Mouse (Mus musculus) right cerebral cortex, adult 18-20 months (tissue): ENCODE results near the gene Uspl1.
"Not testable (repeated sequence)": the region's sequence is repeated elsewhere in the genome, so short reads cannot be mapped to it uniquely, and the experiment has no call there.

Experiments
- DNase-seq: peaks from one replicate; pipeline ENCODE4 v3.0.0; 2022; ENCODE audit warnings: mixed read lengths

Uspl1 gene

DNA sequence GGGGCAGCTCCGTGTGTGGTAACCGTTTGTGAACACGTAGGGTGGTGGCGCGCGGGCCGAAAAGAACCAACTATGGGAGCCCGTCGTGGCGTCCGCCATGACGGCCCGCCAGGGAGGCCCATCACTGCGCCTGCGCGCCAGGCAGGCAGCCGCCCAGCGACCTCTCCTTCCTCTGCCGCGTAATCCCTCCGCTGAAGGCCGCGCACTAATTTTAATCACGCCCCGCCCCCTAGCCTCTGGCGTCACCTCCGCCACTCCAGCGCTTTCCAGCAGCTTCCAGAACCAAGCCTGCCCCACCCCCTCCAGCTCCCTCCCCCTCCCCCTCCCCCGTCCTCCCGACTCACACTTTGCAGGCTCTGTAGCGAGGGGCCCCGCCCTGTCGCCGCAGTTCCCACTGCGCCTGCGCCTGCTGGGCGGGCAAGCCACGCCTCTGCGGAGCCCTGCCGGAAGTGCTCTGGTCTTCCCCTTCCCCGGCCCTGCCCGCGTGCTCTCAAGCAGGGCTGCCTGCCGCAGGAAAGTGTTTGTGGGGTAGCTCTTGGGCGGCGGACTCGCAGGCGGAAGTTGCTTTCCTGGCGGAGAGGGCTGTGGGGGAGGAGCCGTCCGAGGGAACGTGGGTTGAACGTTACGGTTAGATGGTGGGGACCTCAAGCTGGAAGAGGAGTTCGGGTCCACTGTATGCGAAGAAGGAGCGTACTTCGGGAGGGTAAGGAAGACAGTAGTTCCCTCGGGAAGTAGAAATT lies at the start of gene Uspl1, which contains the start of gene Hmgb1:
Gene Uspl1 (plus strand): TSS at position 247 of the 740 bp plus-strand sequence.
Gene Hmgb1 (minus strand): TSS at position 386 of the 740 bp plus-strand sequence.
- DNase-seq: peak; percentile 99

DNA sequence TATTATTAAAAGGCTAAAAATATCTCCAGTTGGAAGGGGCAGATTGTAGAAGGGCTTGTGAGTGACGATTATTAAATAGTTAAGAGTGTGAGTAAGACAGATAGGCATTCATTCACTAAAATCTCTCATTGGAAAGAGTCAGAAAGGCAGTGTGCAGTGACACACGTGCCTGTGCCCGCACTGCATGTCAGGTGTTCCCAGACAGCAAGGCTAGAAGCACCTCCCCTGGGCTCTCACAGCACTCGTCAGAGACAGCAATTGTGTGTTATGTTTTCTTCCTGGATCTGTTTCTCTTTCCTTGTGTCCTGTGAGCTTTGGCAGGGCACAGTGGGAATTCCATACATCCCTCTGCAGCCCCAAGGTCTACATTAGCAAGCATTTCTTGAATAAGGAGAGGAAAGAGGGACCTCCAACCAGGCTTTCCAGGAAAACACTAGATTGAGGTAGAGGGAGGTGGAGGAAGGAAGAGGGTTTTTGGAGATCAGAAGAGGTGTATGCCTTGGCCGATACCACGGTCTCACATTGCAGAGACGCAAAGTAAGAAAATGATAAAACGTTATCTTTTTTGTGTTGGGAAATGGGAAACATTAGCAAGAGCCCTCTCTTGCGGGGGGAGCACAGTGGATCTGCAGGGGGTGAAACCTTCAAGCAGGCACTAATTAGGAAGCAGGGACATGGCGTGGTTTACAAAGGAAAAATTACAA lies 49.2 kb upstream of the Uspl1 start:
- DNase-seq: no peak

DNA sequence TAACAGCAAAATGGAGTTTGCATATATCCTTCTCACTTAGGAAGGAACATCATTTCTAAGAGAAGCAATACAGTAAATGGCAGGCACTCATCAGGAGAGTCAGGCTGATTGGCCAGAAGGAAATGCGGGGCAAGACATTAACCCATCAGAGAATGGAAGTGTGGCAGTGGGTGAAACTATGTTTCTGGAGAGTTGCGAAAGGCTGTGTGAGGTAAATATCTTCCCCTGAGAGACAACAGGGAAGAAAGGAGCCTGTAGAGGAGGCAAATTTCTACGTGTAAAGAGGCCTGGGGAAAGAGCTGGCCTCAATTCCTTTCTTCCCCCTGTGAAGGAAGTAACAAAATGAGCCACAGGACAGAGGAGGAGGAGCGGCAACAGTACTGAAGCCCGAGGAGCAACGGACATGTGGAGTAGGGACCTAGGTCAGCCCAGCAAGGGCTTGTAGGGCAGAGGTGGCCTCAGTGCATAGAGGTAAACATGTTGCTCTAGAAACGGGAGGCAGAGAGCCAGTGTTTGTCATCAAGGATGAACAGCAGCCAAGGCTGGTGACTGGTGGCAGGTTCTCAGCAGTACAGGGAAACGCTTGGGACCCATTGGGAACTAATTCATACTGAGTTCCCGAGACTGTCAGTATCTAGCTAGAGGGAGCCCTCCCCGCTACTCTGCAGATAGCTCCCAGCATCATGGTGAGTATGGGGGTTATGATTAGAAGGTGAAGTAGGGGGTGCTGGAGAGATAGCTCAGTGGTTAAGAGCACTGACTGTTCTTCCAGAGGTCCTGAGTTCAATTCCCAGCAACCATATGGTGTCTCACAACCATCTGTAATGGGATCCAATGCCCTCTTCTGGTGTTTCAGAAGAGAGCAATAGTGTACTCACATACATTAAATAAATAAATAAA lies 48.4 kb upstream of the Uspl1 start:
- no peak for DNase-seq

DNA sequence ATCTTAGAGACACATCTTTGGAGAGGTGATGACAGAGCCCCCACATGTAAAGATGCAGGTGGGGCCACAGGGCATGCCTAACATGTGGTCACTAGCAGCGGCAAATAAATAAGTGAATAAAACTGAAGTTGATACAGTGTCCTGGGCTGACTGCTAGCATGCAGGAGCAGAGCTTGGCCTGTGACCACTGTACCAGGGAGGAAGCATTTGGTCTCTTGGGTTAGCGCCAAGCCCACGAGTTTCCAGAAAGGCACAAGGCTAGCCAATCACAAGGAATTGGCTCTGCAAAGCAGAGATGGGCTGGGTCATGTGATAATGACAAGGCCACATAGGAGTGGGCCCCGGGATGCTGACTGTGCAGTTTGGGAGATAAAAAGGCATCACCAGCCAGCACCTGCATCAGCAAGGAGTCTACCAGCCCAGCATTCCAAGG lies 47.2 kb upstream of the Uspl1 start:
- DNase-seq: no peak

DNA sequence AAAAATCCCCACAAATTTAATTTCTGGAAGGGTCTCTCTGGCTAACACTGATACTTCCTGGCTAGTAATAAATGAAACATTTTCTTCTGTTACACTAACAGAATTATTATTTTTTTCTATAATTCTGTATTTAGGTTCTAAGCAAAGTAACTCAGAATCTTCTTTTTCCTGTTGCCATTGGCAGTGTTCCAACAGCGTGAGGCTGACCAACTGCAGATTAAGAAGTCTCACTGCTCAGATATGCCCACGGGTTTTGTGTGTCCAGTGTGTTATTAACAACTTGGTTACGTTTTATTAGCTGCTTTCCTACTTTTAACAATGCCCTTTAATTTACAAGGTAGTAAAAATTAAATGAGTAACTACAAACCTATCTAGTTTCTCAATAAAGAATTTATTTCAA lies 46.7 kb upstream of the Uspl1 start:
- DNase-seq: no peak

DNA sequence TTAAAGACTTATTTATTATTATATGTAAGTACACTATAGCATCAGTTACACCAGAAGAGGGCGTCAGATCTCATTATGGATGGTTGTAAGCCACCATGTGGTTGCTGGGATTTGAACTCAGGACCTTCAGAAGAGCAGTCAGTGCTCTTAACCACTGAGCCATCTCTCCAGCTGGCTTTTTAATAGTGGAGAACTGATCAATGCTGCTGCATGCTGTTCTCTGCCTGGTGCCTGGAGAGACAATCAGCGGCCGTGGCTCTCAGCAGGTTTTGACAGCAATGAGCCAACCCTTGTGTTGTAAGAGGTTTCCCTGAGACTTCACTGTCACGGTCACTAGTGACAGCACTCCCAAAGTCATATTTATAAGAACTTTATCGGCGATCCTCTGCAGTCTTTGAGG lies 46.1 kb upstream of the Uspl1 start:
- DNase-seq: not testable (repeated sequence)

DNA sequence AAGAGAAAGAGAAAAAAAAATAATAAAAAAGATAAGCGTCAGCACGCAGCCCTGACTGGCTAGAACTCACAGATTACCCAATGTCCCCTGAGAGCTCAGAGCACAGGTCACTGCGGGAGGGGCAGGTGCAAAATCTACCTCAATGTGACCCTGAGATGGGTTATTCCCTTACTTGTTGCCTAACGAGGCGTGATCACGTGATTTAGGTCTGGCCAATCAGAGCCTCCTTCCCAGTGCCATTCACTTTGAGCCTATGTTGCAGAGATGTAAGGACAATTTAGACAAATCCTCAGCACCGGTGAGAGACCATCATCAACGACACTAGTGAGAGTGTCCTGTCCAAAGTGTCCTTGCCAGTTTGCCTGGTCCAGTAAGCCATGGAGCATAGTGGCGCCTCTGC lies 43.8 kb upstream of the Uspl1 start:
- no peak for DNase-seq

DNA sequence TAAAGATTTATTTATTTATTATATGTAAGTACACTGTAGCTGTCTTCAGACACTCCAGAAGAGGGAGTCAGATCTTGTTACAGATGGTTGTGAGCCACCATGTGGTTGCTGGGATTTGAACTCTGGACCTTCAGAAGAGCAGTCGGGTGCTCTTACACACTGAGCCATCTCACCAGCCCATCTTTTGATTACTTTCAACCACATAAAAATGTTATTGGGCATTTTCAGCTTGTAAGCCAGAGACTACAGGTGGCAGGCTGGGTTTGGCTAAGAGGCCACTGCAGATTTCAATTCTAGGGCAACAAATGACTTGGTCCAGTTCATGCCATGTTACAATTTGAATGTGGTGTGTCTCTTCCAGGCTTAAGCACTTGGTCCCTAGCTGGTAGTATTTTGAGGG lies 43.0 kb upstream of the Uspl1 start:
- DNase-seq: not testable (repeated sequence)

DNA sequence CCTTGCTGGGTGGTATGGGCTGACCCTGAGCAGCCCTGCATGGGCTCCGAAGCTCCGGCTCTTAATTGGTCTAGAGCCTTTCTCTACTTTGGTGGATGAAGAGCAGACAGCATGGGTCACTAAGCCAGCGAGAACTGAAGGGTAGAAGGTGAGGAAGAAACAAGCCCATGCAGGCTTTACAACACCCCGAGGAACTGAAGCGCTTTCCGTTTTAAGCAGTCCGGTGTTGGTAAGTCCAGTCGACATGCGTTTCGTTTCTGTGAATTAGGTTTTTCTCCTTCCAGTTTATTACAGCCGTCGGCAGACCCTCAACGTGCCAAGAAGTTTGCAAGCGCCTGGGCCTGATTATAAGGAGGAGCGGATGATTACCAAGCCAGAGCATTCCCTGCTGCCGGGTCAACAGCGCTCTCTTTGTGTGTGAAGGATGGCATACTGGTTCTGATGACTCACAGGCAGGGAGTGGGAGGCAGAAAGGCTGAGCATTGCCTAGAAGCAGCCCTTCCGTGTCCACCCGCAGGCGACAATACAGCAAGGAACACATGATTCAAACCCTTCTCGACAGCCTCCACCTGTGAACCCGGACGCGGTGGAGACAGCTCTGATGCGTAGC lies 40.3 kb upstream of the Uspl1 start:
- peak; percentile 87 for DNase-seq

DNA sequence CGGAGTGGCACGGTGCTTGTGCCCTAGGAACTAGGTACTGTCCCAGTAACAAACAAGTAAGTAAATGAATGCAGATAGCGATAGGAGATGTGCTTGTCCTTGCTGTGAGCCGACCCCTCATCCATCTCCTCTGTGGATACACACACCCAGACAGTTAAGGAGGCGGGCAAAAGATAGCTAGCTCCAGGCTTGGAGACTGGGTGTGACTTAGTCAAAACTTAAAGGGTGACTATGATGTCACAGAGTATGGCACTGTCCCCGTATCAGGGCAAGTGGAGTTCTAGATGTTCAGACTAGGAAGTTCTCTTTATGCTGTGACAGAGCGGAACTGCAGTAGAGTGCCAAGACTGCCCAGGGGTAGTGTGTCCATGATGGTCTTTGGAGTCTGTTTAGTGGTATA lies 37.5 kb upstream of the Uspl1 start:
- no peak for DNase-seq

DNA sequence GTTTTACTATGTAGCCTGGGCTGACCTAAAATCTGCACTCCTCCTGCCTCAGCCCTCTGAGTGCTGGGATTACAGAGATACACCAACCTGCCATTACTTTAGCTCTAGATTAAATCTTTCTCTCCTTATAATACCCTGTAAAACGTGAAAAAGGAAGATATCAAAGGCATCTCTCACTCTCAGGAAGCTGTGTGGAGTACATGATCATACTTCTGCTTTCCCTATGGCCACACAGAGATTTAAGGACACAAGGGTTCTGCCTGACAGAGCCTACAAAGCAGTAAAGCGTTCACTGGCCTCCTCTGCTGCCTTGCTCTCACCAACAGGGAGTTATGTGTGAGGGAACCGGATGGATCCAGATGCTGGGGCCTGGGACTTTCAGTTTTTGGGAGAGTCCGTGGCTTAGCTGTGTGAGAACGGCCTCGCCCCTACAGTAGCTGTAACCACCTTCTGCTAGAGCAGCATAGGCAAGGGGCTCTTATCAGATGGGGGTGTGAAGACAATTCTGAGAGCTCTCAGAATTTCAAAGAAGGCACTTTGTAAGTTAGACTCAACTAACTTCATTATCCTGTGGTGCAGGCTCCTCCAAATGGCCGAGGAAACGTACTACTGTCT lies 36.7 kb upstream of the Uspl1 start:
- no peak for DNase-seq

DNA sequence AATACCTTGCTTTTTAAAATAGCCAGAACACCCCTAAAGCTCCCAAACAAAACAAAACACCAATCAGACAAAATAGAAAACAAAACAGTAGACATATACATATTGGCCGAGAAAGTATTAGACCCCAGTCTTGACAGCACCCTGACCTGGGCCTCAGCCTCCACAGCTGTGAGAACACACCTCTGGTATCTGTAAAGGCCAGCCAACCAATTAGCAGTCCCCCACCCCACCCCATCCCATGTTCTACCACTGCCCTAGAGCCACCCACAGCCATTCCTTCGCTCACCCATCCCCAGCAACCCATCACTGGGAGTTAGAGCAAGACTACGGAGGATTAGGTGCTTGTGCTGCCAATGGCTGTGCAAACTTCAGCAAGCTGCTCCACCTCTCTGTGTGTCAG lies 33.3 kb upstream of the Uspl1 start:
- no peak for DNase-seq

DNA sequence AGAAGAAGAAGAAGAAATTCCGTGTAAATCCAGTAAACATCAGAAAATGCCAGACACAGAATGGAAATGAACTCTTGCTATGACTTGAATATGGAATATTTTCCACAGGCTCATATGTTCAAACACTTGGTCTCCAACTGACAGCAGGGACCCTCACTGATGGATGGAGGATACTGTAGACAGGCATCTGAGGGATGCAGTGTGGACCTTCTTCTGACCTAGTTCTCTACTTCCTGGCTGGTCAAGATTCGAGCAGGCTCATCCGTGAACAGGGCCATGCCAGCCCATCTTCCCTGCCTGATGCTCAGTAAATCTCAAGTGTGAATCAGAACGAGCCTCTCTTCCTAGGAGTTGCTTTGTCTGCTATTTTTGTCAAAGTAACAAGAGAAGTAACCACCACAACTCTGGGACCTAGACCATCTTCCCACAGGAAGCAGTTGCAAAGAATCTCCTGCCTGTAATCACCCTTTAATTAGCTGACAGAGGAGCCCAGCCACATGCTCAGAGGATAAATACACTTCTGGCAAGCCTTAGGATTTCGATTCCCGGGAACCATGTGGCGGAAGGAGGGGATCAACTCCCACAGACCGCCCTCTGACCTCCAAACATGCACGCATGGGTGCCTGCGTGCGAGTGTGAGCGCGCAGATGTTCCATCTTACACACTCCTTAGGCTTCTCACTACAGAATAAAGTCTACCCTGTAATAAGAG lies 31.9 kb upstream of the Uspl1 start:
- DNase-seq: no peak

DNA sequence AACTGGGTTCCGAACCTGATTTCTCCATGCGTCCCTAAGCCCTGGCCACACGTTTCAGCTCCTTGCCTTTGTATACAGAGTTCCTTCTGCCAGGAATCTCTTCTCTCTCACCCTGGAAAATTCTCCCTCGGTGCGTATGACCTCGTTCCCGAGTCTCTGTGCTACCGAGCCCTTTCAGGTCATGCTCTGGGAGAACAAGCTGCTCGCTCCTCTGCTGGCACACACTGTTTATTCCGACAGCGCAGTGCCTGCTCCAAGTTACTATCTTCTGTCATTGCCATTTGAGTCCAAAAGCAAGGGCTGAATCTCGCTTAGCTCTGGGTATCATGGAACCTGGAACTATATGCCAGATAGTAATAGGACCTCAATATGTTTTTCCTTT lies 31.4 kb upstream of the Uspl1 start:
- no peak for DNase-seq

DNA sequence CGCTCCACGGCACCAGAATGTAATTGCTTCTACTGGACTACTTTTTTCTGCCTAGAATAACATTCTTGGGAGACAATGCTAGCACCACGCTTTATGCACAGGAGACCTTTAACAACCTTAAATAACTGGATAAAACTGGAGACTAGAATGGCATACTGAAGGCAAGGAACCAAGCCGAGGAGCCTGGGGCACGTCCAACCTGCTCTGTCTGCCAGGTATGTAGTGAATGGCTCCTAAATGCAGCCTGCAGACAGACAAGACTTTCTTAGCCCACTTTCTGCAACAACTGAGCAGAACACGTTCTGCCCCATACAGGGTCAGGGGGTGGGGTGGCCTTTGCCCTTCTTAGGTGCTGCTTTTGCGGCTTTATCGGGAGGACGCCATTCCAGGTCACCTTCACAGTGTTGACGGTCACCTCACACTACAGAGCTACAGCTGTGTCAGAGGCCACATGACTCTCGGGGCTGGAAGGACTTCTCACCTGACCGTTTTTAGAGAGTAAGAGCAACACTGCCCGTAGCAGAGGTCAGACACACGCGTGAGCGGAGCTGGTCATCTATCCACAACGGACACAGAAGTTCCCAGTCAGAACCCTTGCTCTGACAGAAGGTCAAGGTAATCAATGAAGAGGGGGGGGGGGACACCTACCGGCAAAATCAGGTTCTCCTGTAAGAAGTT lies 27.1 kb upstream of the Uspl1 start:
- no peak for DNase-seq

DNA sequence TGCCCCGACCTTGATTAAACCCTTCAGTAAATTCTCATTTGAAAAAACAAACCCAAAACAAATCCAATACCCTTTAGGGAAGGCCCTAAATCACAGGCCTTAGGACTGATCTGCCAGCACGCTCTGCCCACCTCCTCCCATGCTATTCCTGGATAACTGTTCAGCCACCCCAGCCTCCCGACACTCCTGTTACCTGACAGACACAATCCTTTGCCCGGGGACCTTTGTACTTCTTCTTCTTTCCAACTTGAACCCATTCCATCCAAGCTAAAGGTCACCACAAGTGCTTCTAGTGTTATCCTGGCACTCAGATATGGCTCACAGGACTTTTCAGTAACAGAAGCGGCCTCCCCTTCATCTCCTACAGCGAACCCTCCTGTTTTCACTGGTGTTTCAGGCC lies 25.1 kb upstream of the Uspl1 start:
- DNase-seq: no peak

DNA sequence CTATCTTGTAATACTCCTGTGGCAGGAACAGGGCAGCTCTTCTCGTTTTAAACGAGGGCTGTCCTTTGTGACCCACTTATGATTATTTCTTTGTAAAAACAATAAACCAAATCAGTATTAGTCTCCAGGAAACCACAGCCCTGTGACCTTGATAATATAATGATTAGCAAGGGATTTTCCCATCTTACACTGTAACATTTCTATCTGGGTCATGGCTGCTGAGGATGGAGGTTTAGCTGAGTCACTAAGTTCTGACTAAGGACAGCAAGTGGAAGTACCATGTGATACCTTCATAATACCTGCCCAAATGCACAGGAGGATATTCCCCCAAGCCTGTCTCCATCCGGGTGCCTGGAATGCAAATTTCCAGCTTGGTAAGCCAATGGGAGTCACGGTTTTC lies 23.7 kb upstream of the Uspl1 start:
- DNase-seq: no peak

DNA sequence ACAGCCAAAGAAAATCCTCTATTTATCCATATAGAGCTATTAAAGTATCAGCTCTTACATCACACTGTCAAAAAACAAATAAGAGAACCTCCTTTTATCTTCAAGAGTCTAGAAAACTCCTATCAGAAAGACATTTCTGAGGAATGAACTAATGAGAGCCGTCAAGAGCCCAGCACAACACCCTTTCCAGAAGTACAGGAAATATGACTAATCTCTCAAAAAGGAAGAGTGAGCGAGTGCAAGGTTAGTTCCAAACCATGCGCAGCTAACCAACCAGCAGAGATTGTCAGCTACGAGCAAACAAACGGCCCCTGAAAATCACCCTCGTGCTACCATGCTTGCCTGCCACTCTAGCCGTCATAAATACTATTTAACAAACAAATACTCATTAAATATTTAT lies 21.3 kb upstream of the Uspl1 start:
- no peak for DNase-seq

DNA sequence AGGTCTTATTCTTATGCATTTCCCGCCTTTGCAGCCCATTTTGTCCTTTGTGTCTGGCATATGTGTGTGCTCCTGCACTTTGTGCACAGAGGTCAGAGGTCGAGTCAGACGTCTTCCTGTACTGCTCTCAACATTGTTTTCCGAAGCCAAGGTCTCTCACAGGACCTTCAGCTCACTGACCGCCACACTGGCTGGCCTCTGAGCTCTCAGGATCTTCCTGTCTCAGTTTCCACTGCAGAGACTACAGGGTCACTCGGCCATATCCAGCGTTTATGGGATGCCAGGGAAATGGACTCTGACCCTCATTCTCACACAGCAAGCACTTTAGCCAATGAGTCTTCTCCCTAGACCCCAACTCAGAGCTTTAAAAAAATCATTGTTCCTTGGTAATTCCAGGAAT lies 19.3 kb upstream of the Uspl1 start:
- no peak for DNase-seq

DNA sequence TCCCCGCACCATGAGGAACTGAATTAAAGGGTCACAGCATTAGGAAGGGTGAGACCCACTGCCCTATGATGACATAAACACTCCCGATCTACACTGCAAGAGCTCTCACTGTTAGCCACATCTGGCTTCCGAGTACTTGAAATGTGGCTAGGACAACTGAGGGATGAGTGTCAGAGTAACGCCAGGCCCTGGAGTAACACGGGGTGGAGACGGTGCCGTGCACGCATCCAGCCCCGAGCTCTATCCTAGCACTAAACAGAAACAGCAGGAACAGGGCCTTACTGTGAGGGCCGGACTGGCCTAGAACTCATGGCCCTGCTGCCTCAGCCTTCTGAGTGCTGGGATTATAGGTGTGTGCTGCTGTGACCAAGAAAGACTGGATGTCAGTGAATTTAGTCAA lies 18.1 kb upstream of the Uspl1 start:
- no peak for DNase-seq

DNA sequence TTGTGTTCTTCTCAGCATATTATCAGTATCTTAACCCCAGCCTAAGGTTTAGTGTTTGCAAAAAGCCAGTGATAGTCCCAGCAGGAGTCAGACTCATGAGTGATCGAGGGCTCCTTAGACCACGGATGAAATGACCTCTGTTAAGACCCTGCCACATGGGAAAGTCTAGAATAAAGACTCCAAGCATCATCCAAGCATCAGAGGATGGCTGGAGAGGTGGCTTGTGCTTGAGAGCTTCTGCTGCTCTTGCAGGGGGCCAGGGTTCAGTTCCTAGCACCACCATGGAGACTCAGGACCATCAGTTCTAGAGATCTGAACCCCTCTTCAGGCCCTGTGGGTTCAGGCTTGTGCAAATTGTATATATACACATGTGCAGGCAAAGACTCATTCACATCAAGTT lies 16.1 kb upstream of the Uspl1 start:
- DNase-seq: no peak
